Mouse (Mus musculus): ENCODE data around the gene Trpc4ap. TPM values are rescaled to one million over a fixed set of nuclear protein-coding genes. Genes with fewer than 3 reads are reported as not detected.
"Not testable (repeated sequence)": the region's sequence is repeated elsewhere in the genome, so short reads cannot be mapped to it uniquely, and the experiment has no call there.

The Trpc4ap gene
- polyA plus RNA-seq, 1 experiment from 2014 or later: 160 TPM

DNA sequence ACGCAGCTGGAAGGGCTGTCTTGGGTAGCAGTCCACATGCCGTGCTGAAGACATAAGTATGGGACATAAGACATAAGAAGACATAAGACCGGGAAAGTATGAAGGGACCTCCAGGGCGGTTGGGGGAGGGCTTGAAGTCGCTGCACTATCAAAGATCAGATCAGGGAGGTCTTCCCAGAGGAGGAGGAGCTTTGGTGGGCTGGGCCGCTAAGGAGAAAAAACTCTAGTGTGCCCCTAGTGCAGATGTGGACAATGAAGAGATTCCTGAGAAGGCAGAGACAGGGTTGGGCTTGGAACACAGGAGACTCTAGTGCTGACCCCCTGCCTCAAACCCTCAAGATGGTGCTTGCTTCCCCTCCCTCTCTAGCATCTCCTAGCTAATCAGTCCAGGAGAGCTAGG, 75.2 kb downstream of the Trpc4ap start:
- WGBS: 58% methylated on average over 6 of the region's 6 CpGs
- no peak for DNase-seq (ENCODE audit: low spot score)
- Histone ChIP-seq H3K4me1 (replicated peaks) (peaks cover 16% of the 10 kb centered on the region), H3K27me3 (ENCODE audit: insufficient read depth, poor library complexity, severe bottlenecking) (peaks cover 34% of the 10 kb centered on the region), H3K9me3 (no peaks in the 10 kb centered on the region), H3K36me3 (no peaks in the 10 kb centered on the region), H3K27ac (no peak overlapping the region), H3K4me3 (no peak overlapping the region)

- H3K4me1 ChIP-seq (replicated peaks): peaks cover 16% of the 10 kb centered on the region
- 72% methylated on average over 8 of the region's 8 CpGs for WGBS
- peaks cover 24% of the 10 kb centered on the region for H3K27me3 ChIP-seq (ENCODE audit: insufficient read depth, poor library complexity, severe bottlenecking)
- no peak for DNase-seq (ENCODE audit: low spot score)
- no peaks in the 10 kb centered on the region for H3K36me3 ChIP-seq
- H3K4me3 ChIP-seq: peak overlapping the region; percentile 49
- H3K27ac ChIP-seq: peak overlapping the region; percentile 56
- no peaks in the 10 kb centered on the region for H3K9me3 ChIP-seq
Observed at GRCm38 (mm10) chr2:155613953-155614352, 78.2 kb downstream of the Trpc4ap start.

- DNase-seq (ENCODE audit: low spot score): peak; percentile 59
- H3K27ac ChIP-seq: peak overlapping the region; percentile 56
- WGBS: 7% methylated on average over 20 of the region's 20 CpGs
- peaks cover 24% of the 10 kb centered on the region for H3K27me3 ChIP-seq (ENCODE audit: insufficient read depth, poor library complexity, severe bottlenecking)
- no peaks in the 10 kb centered on the region for H3K36me3 ChIP-seq
- no peaks in the 10 kb centered on the region for H3K9me3 ChIP-seq
- peaks cover 16% of the 10 kb centered on the region for H3K4me1 ChIP-seq (replicated peaks)
- H3K4me3 ChIP-seq: peak overlapping the region; percentile 49
Observed at GRCm38 (mm10) chr2:155613326-155613755, 78.8 kb downstream of the Trpc4ap start.

GRCm38 (mm10) chr2:155611834-155612550, 80.2 kb downstream of the Trpc4ap start:
- no peak for DNase-seq (ENCODE audit: low spot score)
- Histone ChIP-seq H3K9me3 (no peaks in the 10 kb centered on the region), H3K27me3 (ENCODE audit: insufficient read depth, poor library complexity, severe bottlenecking) (peaks cover 20% of the 10 kb centered on the region), H3K4me3 (no peak overlapping the region), H3K4me1 (replicated peaks) (peaks cover 16% of the 10 kb centered on the region), H3K27ac (no peak overlapping the region), H3K36me3 (no peaks in the 10 kb centered on the region)
- 89% methylated on average over 9 of the region's 9 CpGs for WGBS

GRCm38 (mm10) chr2:155610978-155611377, 81.2 kb downstream of the Trpc4ap start, which contains the start of gene Myh7b:
TSS of gene Myh7b (plus strand) at chr2:155611212.
- no peak within 1 kb of the TSS for H3K27ac ChIP-seq
- WGBS: 37% methylated on average over 4 of the region's 4 CpGs
- no peaks in the 10 kb centered on the region for H3K36me3 ChIP-seq
- H3K9me3 ChIP-seq: no peaks in the 10 kb centered on the region
- H3K4me1 ChIP-seq (replicated peaks): peaks cover 16% of the 10 kb centered on the region
- H3K27me3 ChIP-seq (ENCODE audit: insufficient read depth, poor library complexity, severe bottlenecking): peaks cover 20% of the 10 kb centered on the region
- H3K4me3 ChIP-seq: no peak within 1 kb of the TSS
- no peak for DNase-seq (ENCODE audit: low spot score)

- WGBS: 86% methylated on average over 4 of the region's 4 CpGs
Observed at GRCm38 (mm10) chr2:155606360-155606759, 85.8 kb downstream of the Trpc4ap start.

GRCm38 (mm10) chr2:155605236-155605589, 87.0 kb downstream of the Trpc4ap start:
- WGBS: 88% methylated on average over 4 of the region's 4 CpGs

More at GRCm38 (mm10) chr2:155606360-155606759, 85.8 kb downstream of the Trpc4ap start:
- Histone ChIP-seq H3K4me1 (replicated peaks) (peaks cover 8% of the 10 kb centered on the region; the same call in 1 of the 2 replicates), H3K4me3 (no peak overlapping the region), H3K9me3 (no peaks in the 10 kb centered on the region), H3K36me3 (no peaks in the 10 kb centered on the region), H3K27ac (no peak overlapping the region), H3K27me3 (ENCODE audit: insufficient read depth, poor library complexity, severe bottlenecking) (no peaks in the 10 kb centered on the region; the same call in 1 of the 2 replicates)
- DNase-seq (ENCODE audit: low spot score): no peak

GRCm38 (mm10) chr2:155604560-155605235, 87.5 kb downstream of the Trpc4ap start:
- H3K9me3 ChIP-seq: no peaks in the 10 kb centered on the region
- no peak for DNase-seq (ENCODE audit: low spot score)
- H3K4me1 ChIP-seq (replicated peaks): peaks cover 8% of the 10 kb centered on the region; the same call in 1 of the 2 replicates
- no peaks in the 10 kb centered on the region; the same call in 1 of the 2 replicates for H3K27me3 ChIP-seq (ENCODE audit: insufficient read depth, poor library complexity, severe bottlenecking)
- H3K36me3 ChIP-seq: no peaks in the 10 kb centered on the region
- H3K27ac ChIP-seq: no peak overlapping the region
- no peak overlapping the region for H3K4me3 ChIP-seq
- WGBS: 51% methylated on average over 10 of the region's 10 CpGs

More at GRCm38 (mm10) chr2:155605236-155605589, 87.0 kb downstream of the Trpc4ap start:
- H3K27ac ChIP-seq; DNase-seq (ENCODE audit: low spot score); H3K27me3 ChIP-seq (ENCODE audit: insufficient read depth, poor library complexity, severe bottlenecking); H3K36me3 ChIP-seq; H3K9me3 ChIP-seq; H3K4me1 ChIP-seq (replicated peaks); H3K4me3 ChIP-seq: not testable (repeated sequence)

GRCm38 (mm10) chr2:155603707-155604106, 88.5 kb downstream of the Trpc4ap start:
- DNase-seq (ENCODE audit: low spot score): no peak
- Histone ChIP-seq H3K4me3 (no peak overlapping the region), H3K27ac (no peak overlapping the region), H3K9me3 (no peaks in the 10 kb centered on the region), H3K4me1 (replicated peaks) (peaks cover 8% of the 10 kb centered on the region; the same call in 1 of the 2 replicates), H3K27me3 (ENCODE audit: insufficient read depth, poor library complexity, severe bottlenecking) (no peaks in the 10 kb centered on the region; the same call in 1 of the 2 replicates), H3K36me3 (no peaks in the 10 kb centered on the region)
- 67% methylated on average over 3 of the region's 3 CpGs for WGBS

GRCm38 (mm10) chr2:155595516-155595915, 96.7 kb downstream of the Trpc4ap start:
- Histone ChIP-seq H3K27me3 (ENCODE audit: insufficient read depth, poor library complexity, severe bottlenecking) (no peaks in the 10 kb centered on the region), H3K4me1 (replicated peaks) (peaks cover 18% of the 10 kb centered on the region), H3K9me3 (no peaks in the 10 kb centered on the region), H3K27ac (no peak overlapping the region), H3K4me3 (no peak overlapping the region), H3K36me3 (no peaks in the 10 kb centered on the region)
- no peak for DNase-seq (ENCODE audit: low spot score)
- WGBS: 85% methylated on average over 6 of the region's 6 CpGs

GRCm38 (mm10) chr2:155592854-155593283, 99.3 kb downstream of the Trpc4ap start:
- H3K9me3 ChIP-seq: no peaks in the 10 kb centered on the region
- no peak for DNase-seq (ENCODE audit: low spot score)
- H3K36me3 ChIP-seq: no peaks in the 10 kb centered on the region
- H3K27ac ChIP-seq: peak overlapping the region; percentile 90
- H3K4me3 ChIP-seq: peak overlapping the region; percentile 66
- H3K27me3 ChIP-seq (ENCODE audit: insufficient read depth, poor library complexity, severe bottlenecking): no peaks in the 10 kb centered on the region
- peaks cover 18% of the 10 kb centered on the region for H3K4me1 ChIP-seq (replicated peaks)
- WGBS: 0% methylated on average over 9 of the region's 9 CpGs

DNA sequence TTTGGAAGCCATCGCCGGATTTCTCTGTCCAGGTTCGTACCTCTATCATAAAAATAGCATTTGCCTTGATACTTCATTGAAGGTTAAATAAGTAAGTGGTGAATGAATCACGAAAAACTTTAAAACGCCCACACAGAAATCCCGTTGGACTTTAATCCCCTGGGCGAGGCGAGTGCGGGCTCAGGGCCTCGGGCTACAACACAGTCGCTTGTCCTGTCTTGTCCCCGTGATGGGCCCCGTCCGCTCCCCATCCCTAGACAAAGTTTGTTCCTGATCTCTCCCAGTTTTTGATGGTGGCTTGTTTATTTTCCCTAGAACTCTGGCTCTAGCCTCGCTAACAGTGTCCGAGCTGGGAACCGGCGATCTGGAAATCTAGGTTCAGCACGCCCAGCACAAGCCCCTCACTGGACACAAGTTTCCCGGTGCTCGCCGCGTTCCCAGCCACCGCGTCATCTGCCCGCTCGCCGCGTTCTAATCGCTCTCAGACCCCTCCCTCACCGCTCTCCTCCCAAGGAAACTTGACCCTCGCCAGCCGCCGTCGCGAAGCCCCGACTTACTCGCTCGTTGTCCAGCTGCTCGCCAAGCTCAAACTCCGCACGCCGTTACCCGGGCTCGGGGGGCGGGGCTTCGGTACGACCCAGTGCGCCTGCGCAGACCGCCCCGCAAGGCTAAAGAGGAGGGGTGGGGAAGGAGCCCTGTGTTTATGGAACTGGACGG, 99.9 kb downstream of the Trpc4ap start, which contains the start of gene Gss:
Gene Gss, minus strand, starts transcription at position 674 of the 717 bp plus-strand sequence.
- H3K9me3 ChIP-seq: no peaks in the 10 kb centered on the region
- H3K27me3 ChIP-seq (ENCODE audit: insufficient read depth, poor library complexity, severe bottlenecking): no peaks in the 10 kb centered on the region
- under 1% methylated on average over 53 of the region's 53 CpGs for WGBS
- peaks cover 18% of the 10 kb centered on the region for H3K4me1 ChIP-seq (replicated peaks)
- H3K36me3 ChIP-seq: no peaks in the 10 kb centered on the region
- H3K4me3 ChIP-seq: peak within 1 kb of the TSS; percentile 66
- peak within 1 kb of the TSS; percentile 90 for H3K27ac ChIP-seq
- peak; percentile 100 for DNase-seq (ENCODE audit: low spot score)
